Mouse (Mus musculus) embryonic facial prominence, embryonic 11.5 days (tissue): ENCODE data around the gene Slc6a4. TPM values are rescaled to one million over a fixed set of nuclear protein-coding genes. Genes with fewer than 3 reads are reported as not detected.

Experiments used
- ATAC-seq: fragments of 200-750 bp; cut with Nextera tagmentation; replicated peaks from 2 replicates; pipeline ENCODE4 v1.8.0; 2017; ENCODE audit warnings: low read depth; ENCODE audit not compliant: insufficient number of reproducible peaks, low FRiP score, low TSS enrichment
- DNase-seq: peaks from one replicate; pipeline ENCODE4 v3.0.0-alpha.2; 2015; ENCODE audit warnings: low spot score
- H3K27ac ChIP-seq: fragments of 300-500 bp; sonication (generic); replicated peaks from 2 replicates; pipeline ENCODE4 v1.5.1; 2014; ENCODE audit warnings: mild to moderate bottlenecking, low read depth, low read length, control low read depth
- H3K27me3 ChIP-seq: fragments of 300-500 bp; sonication (generic); 2 replicates; pipeline ENCODE4 v1.6.1; 2014; ENCODE audit warnings: mild to moderate bottlenecking, low read length, moderate library complexity, mixed read lengths; ENCODE audit not compliant: control insufficient read depth, insufficient read depth
- H3K36me3 ChIP-seq: fragments of 300-500 bp; sonication (generic); replicated peaks from 2 replicates; pipeline ENCODE4 v1.6.1; 2014; ENCODE audit warnings: low read depth, mild to moderate bottlenecking, low read length, moderate library complexity, mixed read lengths; ENCODE audit not compliant: control insufficient read depth, insufficient read depth
- H3K4me1 ChIP-seq: fragments of 300-500 bp; sonication (generic); 2 replicates; pipeline ENCODE4 v1.6.1; 2014; ENCODE audit warnings: low read length, mixed read lengths; ENCODE audit not compliant: control insufficient read depth, insufficient read depth
- H3K4me2 ChIP-seq: fragments of 300-500 bp; sonication (generic); 2 replicates; pipeline ENCODE4 v1.6.1; 2014; ENCODE audit warnings: low read depth, mild to moderate bottlenecking, control low read depth, low read length, moderate library complexity
- H3K4me3 ChIP-seq: fragments of 300-500 bp; sonication (generic); 2 replicates; pipeline ENCODE4 v1.5.1; 2014; ENCODE audit warnings: low read depth, low read length, control low read depth
- H3K9ac ChIP-seq: fragments of 300-500 bp; sonication (generic); replicated peaks from 2 replicates; pipeline ENCODE4 v1.6.1; 2014; ENCODE audit warnings: mild to moderate bottlenecking, control low read depth, low read length
- H3K9me3 ChIP-seq: fragments of 300-500 bp; sonication (generic); replicated peaks from 2 replicates; pipeline ENCODE4 v1.6.1; 2016; ENCODE audit warnings: mild to moderate bottlenecking, low read length, inconsistent platforms, mixed read lengths; ENCODE audit not compliant: control insufficient read depth
- WGBS: fragments of 180-500 bp; shearing (Covaris S2); extraction: QIAGEN DNeasy Blood & Tissue Kit; methylation state at CpG from one replicate; pipeline ENCODE4 v1.1.7; 2014; 5-methylcytosine and 5-hydroxymethylcytosine counted together
- polyA plus RNA-seq: library from polyadenylated mRNA; unstranded; fragments of >200 nt; fragmentation: Nextera tagmentation; extraction: Ambion mirVana; gene quantifications from 2 replicates; pipeline ENCODE4 v1.2.1, GENCODE M21; 2014

Gene Slc6a4
- polyA plus RNA-seq, 1 experiment from 2014 or later = 1.0 TPM

GRCm38 (mm10) chr11:76984173-76984572 is 14.2 kb upstream of the Slc6a4 start:
- Histone ChIP-seq H3K4me1 (no peaks in the 10 kb centered on the region), H3K4me2 (no peak overlapping the region), H3K36me3 (peaks cover 8% of the 10 kb centered on the region; the same call in 1 of the 2 replicates), H3K9me3 (no peaks in the 10 kb centered on the region), H3K27me3 (no peaks in the 10 kb centered on the region), H3K9ac (no peak overlapping the region), H3K27ac (no peak overlapping the region), H3K4me3 (no peak overlapping the region)
- ATAC-seq (no peak), DNase-seq (no peak)

DNA sequence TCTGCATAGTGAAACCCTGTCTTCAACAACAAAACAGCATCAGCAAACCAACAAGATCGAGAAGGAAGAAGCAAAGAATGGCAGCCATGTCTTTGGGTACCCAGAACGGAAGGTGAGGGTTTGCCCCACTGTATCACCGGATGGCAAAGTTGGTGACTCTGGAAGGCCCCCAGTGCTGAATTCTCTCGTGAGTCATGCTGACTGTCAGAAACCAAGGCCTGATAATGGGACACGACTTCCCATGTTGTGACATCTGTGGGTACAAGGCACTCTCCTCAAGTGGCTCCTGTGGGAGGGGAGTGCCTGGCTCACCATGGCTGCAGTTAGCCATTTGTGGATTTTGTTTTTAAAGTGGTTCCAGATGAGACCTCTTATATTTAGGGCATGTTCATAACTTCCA is 7.6 kb upstream of the Slc6a4 start:
- peaks cover 5% of the 10 kb centered on the region; the same call in 1 of the 2 replicates for H3K36me3 ChIP-seq
- H3K4me3 ChIP-seq = no peak overlapping the region
- WGBS = 77% methylated on average over 5 of the region's 5 CpGs
- no peak for ATAC-seq
- H3K4me1 ChIP-seq = no peaks in the 10 kb centered on the region
- no peaks in the 10 kb centered on the region for H3K9me3 ChIP-seq
- no peak overlapping the region for H3K9ac ChIP-seq
- no peak for DNase-seq
- H3K4me2 ChIP-seq = no peak overlapping the region
- no peaks in the 10 kb centered on the region for H3K27me3 ChIP-seq
- H3K27ac ChIP-seq = no peak overlapping the region

DNA sequence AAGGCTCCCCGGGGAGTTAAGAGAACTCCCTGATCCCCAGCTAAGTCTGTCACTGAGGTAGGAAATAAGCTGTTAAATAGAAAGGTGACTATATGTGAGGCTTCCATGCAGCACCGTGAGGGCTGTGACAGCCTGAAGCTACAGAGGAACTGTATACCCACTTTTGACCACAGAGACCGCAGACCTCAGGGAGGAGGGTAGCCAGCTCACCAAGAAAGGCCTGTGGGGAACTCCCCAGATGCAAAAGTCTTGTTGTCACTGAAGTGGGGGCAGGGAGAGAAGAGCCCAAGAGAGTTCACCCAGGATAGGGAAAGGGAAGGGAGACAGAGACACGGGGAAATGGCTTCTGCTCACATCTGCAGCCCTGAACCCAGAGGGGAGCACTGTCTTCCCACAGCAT is 5.5 kb upstream of the Slc6a4 start:
- Histone ChIP-seq H3K4me1 (no peaks in the 10 kb centered on the region; the same call in 1 of the 2 replicates), H3K4me3 (no peak overlapping the region), H3K9me3 (no peaks in the 10 kb centered on the region), H3K27me3 (peaks cover 5% of the 10 kb centered on the region), H3K27ac (no peak overlapping the region), H3K4me2 (no peak overlapping the region), H3K9ac (no peak overlapping the region), H3K36me3 (no peaks in the 10 kb centered on the region)
- DNase-seq (no peak), ATAC-seq (no peak)
- 34% methylated on average over 4 of the region's 4 CpGs for WGBS

DNA sequence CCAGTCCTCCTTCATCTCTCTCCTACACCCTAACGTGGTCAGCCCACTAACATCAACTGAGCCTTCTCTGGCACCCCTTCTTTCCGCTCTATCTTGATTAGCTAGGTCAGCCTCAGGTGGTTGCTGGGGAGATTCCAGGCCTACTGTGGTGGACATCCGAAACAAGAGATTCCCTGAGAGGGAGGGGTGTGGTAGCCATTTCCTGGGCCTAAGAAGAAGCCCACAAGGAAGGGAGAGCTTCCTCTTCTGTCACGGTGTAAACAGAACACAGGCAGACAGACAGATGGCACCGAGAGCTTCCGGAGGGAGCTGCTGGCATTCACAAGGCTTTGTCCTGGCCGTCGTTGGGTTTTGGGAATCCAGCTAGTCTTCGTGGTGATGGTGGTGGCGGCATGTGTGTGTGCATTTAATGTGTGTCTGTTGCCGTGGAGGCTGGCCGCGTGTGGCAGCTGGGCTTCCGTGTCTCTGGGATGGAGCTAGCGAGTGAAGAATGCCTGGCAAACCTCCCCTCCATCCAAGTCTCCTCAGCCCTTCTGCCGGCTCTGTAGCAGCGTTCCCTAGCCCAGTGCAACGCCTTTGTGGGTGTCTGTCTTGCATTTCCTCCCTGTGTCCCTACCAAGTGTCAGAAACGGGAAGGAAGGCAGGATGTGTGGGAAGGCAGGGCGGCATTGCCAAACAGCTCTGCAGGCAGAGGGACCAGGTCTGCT is 2.3 kb upstream of the Slc6a4 start:
- Histone ChIP-seq H3K9me3 (no peaks in the 10 kb centered on the region), H3K36me3 (no peaks in the 10 kb centered on the region), H3K9ac (no peak overlapping the region), H3K4me1 (no peaks in the 10 kb centered on the region; the same call in none of the 2 replicates), H3K27ac (no peak overlapping the region), H3K4me2 (no peak overlapping the region), H3K4me3 (no peak overlapping the region), H3K27me3 (peaks cover 21% of the 10 kb centered on the region)
- whole genome bisulfite sequencing = 58% methylated on average over 20 of the region's 20 CpGs
- DNase-seq (no peak), ATAC-seq (no peak)

DNA sequence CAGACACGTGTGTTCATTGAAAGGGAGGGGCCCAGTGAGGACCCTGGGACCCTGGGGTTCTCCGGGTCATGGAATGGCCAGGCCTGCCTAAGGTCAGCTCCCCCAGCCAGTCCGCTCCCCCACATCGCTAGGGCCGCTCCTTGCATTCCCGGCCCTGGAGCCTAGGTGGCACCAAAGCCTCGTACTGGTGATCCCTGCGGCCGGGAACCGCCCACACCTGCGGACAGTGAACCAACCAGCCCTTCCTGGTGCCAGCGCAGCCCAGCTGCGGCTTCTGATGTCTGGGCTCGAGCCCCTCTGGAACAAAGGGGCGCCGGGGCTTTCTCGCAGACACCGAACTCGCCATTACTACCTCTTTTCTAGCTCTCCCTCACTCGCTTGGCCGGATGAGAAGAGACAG is 1.1 kb upstream of the Slc6a4 start:
- WGBS = 1% methylated on average over 21 of the region's 21 CpGs
- H3K4me2 ChIP-seq = peak overlapping the region; percentile 83
- DNase-seq (peak; percentile 90), ATAC-seq (peak; percentile 61)
- no peaks in the 10 kb centered on the region for H3K9me3 ChIP-seq
- peaks cover 21% of the 10 kb centered on the region for H3K27me3 ChIP-seq
- no peaks in the 10 kb centered on the region for H3K36me3 ChIP-seq
- no peak overlapping the region for H3K9ac ChIP-seq
- H3K4me1 ChIP-seq = no peaks in the 10 kb centered on the region; the same call in none of the 2 replicates
- no peak overlapping the region for H3K27ac ChIP-seq
- H3K4me3 ChIP-seq = peak overlapping the region; percentile 44

GRCm38 (mm10) chr11:76998705-76999226 is 363 bp downstream of the Slc6a4 start:
- DNase-seq (peak; percentile 30), ATAC-seq (no peak)
- 12% methylated on average over 24 of the region's 24 CpGs for WGBS
- Histone ChIP-seq H3K27ac (no peak overlapping the region), H3K27me3 (peaks cover 21% of the 10 kb centered on the region), H3K9ac (no peak overlapping the region; the same call in 1 of the 2 replicates), H3K36me3 (no peaks in the 10 kb centered on the region), H3K4me1 (no peaks in the 10 kb centered on the region; the same call in none of the 2 replicates), H3K4me2 (peak overlapping the region; percentile 83), H3K9me3 (no peaks in the 10 kb centered on the region), H3K4me3 (peak overlapping the region; percentile 44)

GRCm38 (mm10) chr11:77000741-77001140 is 2.3 kb downstream of the Slc6a4 start:
- H3K27me3 ChIP-seq = peaks cover 21% of the 10 kb centered on the region

GRCm38 (mm10) chr11:77002361-77002760 is 4.0 kb downstream of the Slc6a4 start:
- DNase-seq = no peak
- Histone ChIP-seq H3K4me2 (no peak overlapping the region), H3K4me1 (no peaks in the 10 kb centered on the region; the same call in 1 of the 2 replicates), H3K9me3 (no peaks in the 10 kb centered on the region), H3K9ac (no peak overlapping the region), H3K36me3 (no peaks in the 10 kb centered on the region), H3K27me3 (peaks cover 15% of the 10 kb centered on the region), H3K4me3 (no peak overlapping the region), H3K27ac (no peak overlapping the region)
- WGBS = 78% methylated on average over 1 of the region's 1 CpGs
- no peak for ATAC-seq

More at GRCm38 (mm10) chr11:77000741-77001140, 2.3 kb downstream of the Slc6a4 start:
- H3K4me2 ChIP-seq = no peak overlapping the region
- no peak overlapping the region for H3K4me3 ChIP-seq
- H3K36me3 ChIP-seq = no peaks in the 10 kb centered on the region
- no peak overlapping the region for H3K27ac ChIP-seq
- H3K9me3 ChIP-seq = no peaks in the 10 kb centered on the region
- H3K4me1 ChIP-seq = no peaks in the 10 kb centered on the region; the same call in none of the 2 replicates
- no peak overlapping the region for H3K9ac ChIP-seq
- ATAC-seq (no peak), DNase-seq (no peak)
- 62% methylated on average over 5 of the region's 5 CpGs for WGBS
